Mouse (Mus musculus) heart, postnatal 4 days (tissue): Measurements from ENCODE around the gene Asb15. TPM values are rescaled to one million over a fixed set of nuclear protein-coding genes. Genes with fewer than 3 reads are reported as not detected.
A peak's percentile ranks its signal among the peaks of the same experiment; 100 is the strongest.

ENCODE experiments used
- DNase-seq: peaks from one replicate; pipeline ENCODE4 v3.0.0; 2021
- total RNA-seq, 2 experiments: library from RNA; stranded (reverse); gene quantifications; 2 replicates each; pipeline ENCODE4 v1.2.3; 2021

Asb15 gene
- 1 to 10 TPM; 6.2 to 6.3 TPM for total RNA-seq

- DNase-seq: no peak
Observed at GRCm38 (mm10) chr6:24528064-24528243, at the start of gene Asb15. Gene Asb15 (plus strand): TSS chr6:24528144.

GRCm38 (mm10) chr6:24486530-24486929 lies 41.4 kb upstream of the Asb15 start:
- no peak for DNase-seq

GRCm38 (mm10) chr6:24490341-24490740 lies 37.6 kb upstream of the Asb15 start:
- DNase-seq: no peak

GRCm38 (mm10) chr6:24504141-24504540 lies 23.8 kb upstream of the Asb15 start:
- DNase-seq: no peak

- DNase-seq: peak; percentile 75
Observed at GRCm38 (mm10) chr6:24514552-24515284, 13.2 kb upstream of the Asb15 start, which contains the start of gene Iqub. Gene Iqub (minus strand): TSS chr6:24515067.

- DNase-seq: no peak
Observed at GRCm38 (mm10) chr6:24516197-24516596, 11.7 kb upstream of the Asb15 start.

DNA sequence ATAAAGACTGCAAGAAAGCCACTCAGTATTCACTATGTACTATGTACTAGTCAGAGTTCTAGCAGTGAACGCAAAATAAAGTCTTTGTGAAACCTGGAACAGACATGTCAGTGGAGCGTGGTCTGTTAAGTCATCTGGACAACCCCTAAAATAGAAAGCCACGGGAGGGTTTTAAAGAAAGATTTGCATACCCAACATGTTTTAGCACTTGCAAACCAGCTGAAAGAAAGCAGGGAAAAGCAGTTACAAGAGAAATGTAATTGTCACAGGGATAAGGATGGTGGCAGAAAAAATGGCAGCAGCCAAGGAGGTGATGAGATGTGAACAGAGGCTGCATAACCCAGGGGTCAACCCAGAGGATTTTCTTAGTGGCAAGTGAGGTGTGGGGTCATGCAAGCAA lies 2.2 kb upstream of the Asb15 start:
- no peak for DNase-seq

DNA sequence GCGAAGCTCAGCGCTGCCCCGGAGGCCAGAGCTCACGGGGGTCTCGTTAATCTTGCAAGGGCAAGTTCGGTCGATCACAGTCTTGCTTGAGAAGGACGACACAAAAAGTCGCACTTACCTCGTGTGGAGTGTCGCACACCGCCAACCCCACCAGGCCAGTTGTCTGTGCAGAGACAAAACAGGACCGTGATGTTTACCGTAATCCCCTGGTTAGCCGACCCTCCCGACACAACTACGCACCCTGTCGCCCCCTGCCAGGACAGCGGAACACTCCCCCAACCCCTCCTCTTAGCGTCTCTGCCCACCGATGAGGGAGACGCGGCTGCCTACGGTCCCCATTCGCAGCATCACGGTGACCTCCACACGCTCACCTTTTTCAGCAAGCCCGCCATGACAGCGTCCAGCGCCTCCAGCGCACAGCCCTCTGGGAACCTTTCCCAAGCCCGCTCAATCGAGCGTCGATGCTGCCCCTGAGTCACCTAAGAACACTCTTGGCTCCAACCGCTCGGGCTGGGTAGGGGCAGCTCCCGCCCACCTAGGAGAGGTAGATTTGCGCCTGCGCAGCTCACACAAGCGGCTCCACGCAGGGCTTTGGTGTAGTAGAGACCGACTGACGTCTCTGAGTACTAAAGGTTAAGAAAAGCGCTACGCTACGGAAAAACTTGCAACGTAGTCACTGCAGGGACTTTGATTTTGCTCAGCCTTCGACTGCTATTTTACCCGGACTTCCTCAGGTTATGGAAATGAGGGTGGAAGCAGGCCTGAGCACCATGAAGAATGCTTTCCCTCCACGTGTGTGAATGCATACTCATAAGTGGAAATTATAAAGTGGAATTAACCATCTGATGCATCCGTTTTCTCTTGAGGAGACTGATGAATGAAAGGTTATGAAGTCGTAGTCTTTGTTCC lies 535 bp upstream of the Asb15 start, which contains the start of gene Ndufa5:
Gene Ndufa5, minus strand, starts transcription at position 859 of the 909 bp plus-strand sequence.
- peak; percentile 93 for DNase-seq

- DNase-seq: peak; percentile 59
Observed at GRCm38 (mm10) chr6:24530166-24530565, 2.2 kb downstream of the Asb15 start.

- no peak for DNase-seq
Observed at GRCm38 (mm10) chr6:24530711-24531420, 2.9 kb downstream of the Asb15 start.

DNA sequence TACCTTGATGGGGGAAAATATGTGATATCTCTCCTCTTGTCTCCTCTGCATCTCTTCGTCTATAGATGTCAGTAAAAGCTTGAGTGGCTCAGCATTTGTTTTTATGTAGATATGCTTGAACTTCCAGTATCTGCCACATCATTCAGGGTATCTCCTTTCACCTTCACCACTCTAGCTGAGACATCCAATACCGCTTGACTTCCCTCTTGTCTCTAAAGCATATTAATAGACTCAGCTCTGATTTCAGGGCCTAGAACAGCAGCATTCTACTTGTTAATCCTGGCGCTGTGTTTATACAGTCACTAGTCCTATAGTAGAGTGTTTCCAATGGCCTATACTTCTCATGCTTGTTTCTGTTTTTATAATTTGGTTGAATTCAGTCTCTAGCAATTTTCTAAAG lies 4.9 kb downstream of the Asb15 start:
- DNase-seq: no peak

- DNase-seq: no peak
Observed at GRCm38 (mm10) chr6:24538435-24538834, 10.5 kb downstream of the Asb15 start.

DNA sequence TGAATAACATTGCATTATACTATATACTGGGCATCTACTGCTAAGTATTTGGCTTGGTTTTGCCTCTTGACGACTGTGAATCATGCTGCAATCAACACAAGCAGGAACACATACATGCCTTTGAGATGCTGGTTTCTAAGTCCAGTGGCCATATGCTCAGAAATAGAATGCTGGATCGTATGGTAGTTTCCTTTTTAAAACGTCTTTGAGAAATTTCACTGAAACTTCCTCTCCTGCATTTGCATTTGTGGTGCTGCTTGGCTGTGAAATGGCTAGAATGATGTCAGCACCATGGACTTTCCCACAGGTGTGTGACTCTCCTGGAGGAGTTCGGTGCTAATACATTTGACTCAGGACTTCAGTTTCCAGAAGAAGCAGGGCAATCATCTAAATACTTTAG lies 12.2 kb downstream of the Asb15 start:
- DNase-seq: no peak

DNA sequence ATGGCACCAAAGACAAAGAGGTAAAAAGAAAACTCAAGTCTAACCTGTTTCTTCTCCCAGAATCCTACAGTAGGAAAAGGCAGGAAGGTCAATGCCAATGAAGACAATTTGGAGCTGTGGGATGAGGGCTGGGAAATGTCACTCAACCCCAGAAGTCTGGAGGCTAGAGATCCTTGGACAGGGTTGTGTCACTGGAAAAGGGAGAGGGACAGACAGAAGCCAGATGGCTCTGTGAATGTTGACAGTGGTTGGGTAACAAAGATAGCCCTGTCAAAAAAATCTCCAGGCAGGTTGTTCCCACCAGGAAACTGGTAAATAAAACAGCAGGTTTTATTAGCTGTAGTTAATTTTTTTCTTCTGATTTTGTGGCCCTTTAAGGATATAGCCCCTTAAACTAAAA lies 14.4 kb downstream of the Asb15 start:
- no peak for DNase-seq

GRCm38 (mm10) chr6:24543119-24543591 lies 15.2 kb downstream of the Asb15 start:
- no peak for DNase-seq

DNA sequence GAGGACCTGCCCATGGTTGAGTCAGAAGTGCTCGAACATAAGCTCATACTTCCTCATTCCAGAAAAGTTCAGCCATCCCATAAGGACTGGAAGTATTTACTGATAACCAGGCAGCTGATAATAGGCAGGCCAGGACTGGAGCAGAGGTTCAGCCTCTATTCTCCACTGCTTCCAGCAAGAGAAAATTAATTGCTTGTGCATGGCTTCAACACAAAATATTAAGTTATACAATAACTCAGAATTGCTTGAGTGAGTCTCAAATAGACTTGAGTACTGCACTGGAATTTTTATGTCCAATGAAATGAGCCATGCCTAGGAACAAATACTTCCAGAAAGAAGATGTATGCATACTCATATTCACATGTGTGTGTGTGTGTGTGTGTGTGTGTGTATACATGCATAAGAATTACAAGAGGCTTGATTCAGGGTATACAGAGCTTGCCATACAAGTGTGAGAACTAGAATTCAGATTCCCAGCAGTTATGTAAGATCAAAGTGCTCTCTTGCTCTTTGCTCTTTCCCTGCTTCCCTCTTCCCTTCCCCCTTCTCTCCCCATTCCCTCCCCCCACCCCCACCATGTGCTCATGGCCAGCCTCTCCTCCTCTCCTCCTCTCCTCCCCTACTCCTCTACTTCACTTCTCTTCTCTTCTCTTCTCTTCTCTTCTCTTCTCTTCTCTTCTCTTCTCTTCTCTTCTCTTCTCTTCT lies 18.9 kb downstream of the Asb15 start:
- no peak for DNase-seq

- no peak for DNase-seq
Observed at GRCm38 (mm10) chr6:24549801-24550200, 21.9 kb downstream of the Asb15 start.

- DNase-seq: no peak
Observed at GRCm38 (mm10) chr6:24552046-24552445, 24.1 kb downstream of the Asb15 start.

DNA sequence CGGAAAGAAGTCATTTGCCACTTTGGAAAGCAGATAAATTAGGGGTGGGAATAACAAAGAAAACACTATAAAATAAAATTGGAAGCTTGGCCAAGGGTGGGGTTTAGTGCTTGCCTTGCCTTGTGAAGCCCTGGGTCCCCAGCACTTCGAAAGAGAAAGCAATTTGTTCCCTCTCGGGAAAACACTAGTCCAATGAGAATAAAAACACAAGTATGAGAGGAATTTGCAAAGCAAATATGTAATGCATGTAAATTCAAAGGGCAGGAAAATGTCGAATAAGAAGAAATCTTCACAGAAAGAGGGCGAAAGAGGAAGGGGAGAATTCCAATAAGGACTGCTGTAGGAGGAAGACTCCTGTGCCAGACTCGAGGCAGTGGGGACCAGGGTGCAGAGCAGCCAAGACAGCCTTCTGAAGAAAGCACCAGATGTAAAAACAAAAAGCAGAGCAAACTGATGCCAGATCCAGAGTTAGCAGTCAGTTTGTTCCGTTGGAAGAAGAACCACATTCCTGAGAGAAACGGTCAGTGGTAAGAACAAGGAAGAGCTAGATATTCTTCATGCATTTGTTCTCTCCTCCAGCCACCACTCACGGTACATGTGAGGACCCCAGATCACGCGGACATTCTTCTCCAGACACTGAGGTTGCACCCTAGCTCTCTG lies 26.6 kb downstream of the Asb15 start:
- DNase-seq: no peak

DNA sequence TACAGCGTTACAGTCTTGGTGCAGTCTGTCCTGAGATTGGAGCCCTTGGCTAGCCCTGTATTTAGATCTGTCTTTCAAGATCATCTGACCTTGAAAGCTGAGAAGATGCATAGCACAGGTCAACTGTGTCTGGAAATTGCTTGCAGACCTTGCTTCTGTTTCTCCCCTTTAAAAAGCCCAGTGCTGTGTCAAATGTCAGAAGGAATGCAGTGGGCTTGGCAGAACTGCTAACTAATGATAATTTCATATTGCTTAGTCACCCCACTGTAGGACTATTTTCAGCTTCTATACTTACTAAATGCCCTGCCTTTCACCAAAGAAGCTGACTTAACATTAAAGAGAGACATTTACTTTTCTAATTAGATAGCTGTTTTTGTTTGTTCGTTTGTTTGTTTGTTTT lies 27.5 kb downstream of the Asb15 start:
- no peak for DNase-seq

GRCm38 (mm10) chr6:24564081-24564480 lies 36.1 kb downstream of the Asb15 start:
- DNase-seq: no peak

DNA sequence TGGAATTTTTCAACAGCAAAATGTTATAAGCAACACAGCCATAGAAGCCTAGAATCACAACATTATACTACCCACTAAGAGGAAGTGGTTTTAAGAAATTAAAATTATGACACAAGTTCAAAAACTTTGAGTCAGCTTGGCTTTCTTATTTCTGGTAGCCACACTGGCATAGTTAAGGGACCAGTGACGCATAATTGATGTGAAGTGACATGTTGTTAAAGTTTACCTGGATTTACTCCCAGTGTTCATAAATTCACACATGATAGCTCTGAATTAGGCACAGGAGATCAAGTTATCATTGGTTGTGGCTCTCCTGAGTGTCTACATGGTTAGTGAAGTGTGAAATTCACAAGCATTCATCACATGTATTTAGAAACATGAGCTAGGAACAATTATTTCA lies 36.9 kb downstream of the Asb15 start:
- no peak for DNase-seq
